Mouse (Mus musculus): Measurements from ENCODE around the gene Akt3. TPM values are rescaled to one million over a fixed set of nuclear protein-coding genes. Genes with fewer than 3 reads are reported as not detected.

Gene Akt3
- 1.7 and 2.2 TPM in 2 replicates for polyA plus RNA-seq (2015; fragmentation: Nextera tagmentation; extraction: Ambion mirVana)

DNA sequence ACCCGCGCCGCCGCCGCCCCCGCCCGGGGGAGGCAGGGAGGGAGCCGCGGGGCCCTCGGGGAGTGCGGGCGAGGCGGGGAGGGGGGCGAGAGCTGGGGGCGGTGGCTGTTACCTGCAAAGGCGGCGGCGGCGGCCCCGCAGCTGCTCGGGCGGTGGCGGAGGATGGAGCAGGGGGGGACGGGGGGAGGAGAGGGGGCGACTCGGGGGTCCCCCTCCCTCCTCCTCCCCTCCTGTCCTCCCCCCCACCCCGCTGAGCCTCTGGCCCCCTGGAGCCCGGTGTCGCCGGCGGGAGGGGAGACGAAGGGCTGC lies at the start of gene Akt3:
Gene Akt3 (minus strand): TSS at position 170 of the 309 bp plus-strand sequence.
- Histone ChIP-seq H3K27ac (ENCODE audit: low read depth, low read length) (peak within 1 kb of the TSS; percentile 84), H3K4me3 (ENCODE audit: low read depth, low read length) (peak within 1 kb of the TSS; percentile 82), H3K36me3 (ENCODE audit: control insufficient read depth, insufficient read depth) (no peaks in the 10 kb centered on the region), H3K27me3 (replicated peaks; ENCODE audit: control insufficient read depth, insufficient read depth, low read length) (peaks cover 13% of the 10 kb centered on the region), H3K9me3 (ENCODE audit: control insufficient read depth) (no peaks in the 10 kb centered on the region), H3K9ac (ENCODE audit: low read depth, low read length) (peak within 1 kb of the TSS; percentile 79), H3K4me1 (replicated peaks; ENCODE audit: control insufficient read depth, insufficient read depth, low read length) (no peaks in the 10 kb centered on the region), H3K4me2 (replicated peaks; ENCODE audit: low read depth) (peak within 1 kb of the TSS; percentile 93)
- peak; percentile 24; the same call in 1 of the 2 replicates for ATAC-seq
- TF ChIP-seq CTCF (IDR thresholded peaks at IDR 0.05; ENCODE audit: low read depth), result no peak
- no CpG with 5 or more reads among the region's 32 CpGs for WGBS

DNA sequence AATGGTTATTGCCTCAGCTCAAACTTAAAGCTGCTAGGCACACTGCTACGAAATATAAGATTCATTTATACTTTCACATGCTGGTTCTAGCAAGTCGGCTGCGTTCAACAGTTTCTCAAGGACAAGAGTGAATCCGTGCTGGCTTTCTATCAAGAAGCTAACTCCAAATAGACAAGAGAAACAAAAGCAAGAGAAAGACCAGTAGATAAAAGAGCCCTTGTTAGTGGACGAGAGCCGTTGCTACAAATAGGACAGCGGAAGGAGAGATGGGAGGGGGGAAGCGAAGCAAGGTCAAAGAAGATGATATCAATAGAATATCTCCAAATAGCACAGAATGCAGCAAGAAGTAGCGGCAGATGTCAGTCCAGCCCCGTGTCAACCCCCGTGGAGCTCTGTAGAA lies 49.5 kb upstream of the Akt3 start:
- Histone ChIP-seq H3K27ac (ENCODE audit: low read depth, low read length) (no peak overlapping the region), H3K9me3 (ENCODE audit: control insufficient read depth) (no peaks in the 10 kb centered on the region), H3K36me3 (ENCODE audit: control insufficient read depth, insufficient read depth) (no peaks in the 10 kb centered on the region), H3K4me3 (ENCODE audit: low read depth, low read length) (no peak overlapping the region), H3K9ac (ENCODE audit: low read depth, low read length) (no peak overlapping the region), H3K4me2 (replicated peaks; ENCODE audit: low read depth) (no peak overlapping the region), H3K27me3 (replicated peaks; ENCODE audit: control insufficient read depth, insufficient read depth, low read length) (no peaks in the 10 kb centered on the region), H3K4me1 (replicated peaks; ENCODE audit: control insufficient read depth, insufficient read depth, low read length) (no peaks in the 10 kb centered on the region)
- WGBS, result 88% methylated on average over 11 of the region's 11 CpGs
- TF ChIP-seq CTCF (IDR thresholded peaks at IDR 0.05; ENCODE audit: low read depth), result no peak
- ATAC-seq, result no peak

DNA sequence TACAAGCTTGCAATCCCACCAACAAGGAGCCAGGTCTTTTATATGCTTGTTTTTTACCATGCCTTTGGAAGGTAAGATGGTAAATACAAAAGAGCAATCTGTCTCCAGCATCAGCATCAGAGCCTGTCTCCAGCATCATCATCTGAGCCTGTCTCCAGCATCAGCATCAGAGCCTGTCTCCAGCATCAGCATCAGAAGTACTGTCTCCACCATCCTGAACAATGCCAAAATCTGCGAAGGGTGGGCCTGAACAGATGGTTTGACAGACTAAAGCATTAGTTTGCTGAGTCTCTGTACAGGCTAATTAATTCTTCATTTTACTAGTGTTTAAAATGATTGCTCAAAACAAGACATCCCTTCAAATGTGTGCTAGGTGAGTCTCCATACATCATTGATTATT lies 40.2 kb upstream of the Akt3 start:
- Histone ChIP-seq H3K4me2 (replicated peaks; ENCODE audit: low read depth) (no peak overlapping the region), H3K4me1 (replicated peaks; ENCODE audit: control insufficient read depth, insufficient read depth, low read length) (no peaks in the 10 kb centered on the region), H3K9ac (ENCODE audit: low read depth, low read length) (no peak overlapping the region), H3K4me3 (ENCODE audit: low read depth, low read length) (no peak overlapping the region), H3K27me3 (replicated peaks; ENCODE audit: control insufficient read depth, insufficient read depth, low read length) (no peaks in the 10 kb centered on the region), H3K9me3 (ENCODE audit: control insufficient read depth) (no peaks in the 10 kb centered on the region), H3K36me3 (ENCODE audit: control insufficient read depth, insufficient read depth) (no peaks in the 10 kb centered on the region), H3K27ac (ENCODE audit: low read depth, low read length) (no peak overlapping the region)
- no peak for ATAC-seq
- WGBS, result 79% methylated on average over 1 of the region's 1 CpGs
- no peak for TF ChIP-seq CTCF (IDR thresholded peaks at IDR 0.05; ENCODE audit: low read depth)

DNA sequence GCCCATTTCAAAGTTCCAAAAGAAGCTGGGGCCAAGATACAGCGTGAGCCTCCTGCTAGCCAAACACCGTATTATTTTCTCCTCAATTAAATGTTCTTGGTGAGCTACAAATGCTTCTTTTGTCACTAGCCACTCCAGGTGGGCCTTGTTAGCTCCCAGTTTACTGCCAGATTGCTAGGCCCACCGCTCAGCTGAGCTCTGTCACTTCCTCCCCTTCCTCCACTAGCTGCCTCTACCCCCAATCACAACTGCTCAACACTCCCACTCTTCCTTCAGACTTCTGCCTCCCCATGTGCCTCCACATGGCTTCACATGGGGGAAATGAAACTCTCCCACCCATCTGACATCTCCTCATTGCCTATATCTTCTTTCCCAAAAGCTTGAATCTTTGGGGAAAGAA lies 28.8 kb upstream of the Akt3 start:
- H3K4me1 ChIP-seq (replicated peaks; ENCODE audit: control insufficient read depth, insufficient read depth, low read length), result no peaks in the 10 kb centered on the region
- no peak for TF ChIP-seq CTCF (IDR thresholded peaks at IDR 0.05; ENCODE audit: low read depth)
- ATAC-seq, result no peak
- no peaks in the 10 kb centered on the region for H3K36me3 ChIP-seq (ENCODE audit: control insufficient read depth, insufficient read depth)
- H3K4me3 ChIP-seq (ENCODE audit: low read depth, low read length), result no peak overlapping the region
- H3K4me2 ChIP-seq (replicated peaks; ENCODE audit: low read depth), result no peak overlapping the region
- no peak overlapping the region for H3K9ac ChIP-seq (ENCODE audit: low read depth, low read length)
- 49% methylated on average over 3 of the region's 3 CpGs for WGBS
- no peak overlapping the region for H3K27ac ChIP-seq (ENCODE audit: low read depth, low read length)
- no peaks in the 10 kb centered on the region for H3K9me3 ChIP-seq (ENCODE audit: control insufficient read depth)
- no peaks in the 10 kb centered on the region for H3K27me3 ChIP-seq (replicated peaks; ENCODE audit: control insufficient read depth, insufficient read depth, low read length)

DNA sequence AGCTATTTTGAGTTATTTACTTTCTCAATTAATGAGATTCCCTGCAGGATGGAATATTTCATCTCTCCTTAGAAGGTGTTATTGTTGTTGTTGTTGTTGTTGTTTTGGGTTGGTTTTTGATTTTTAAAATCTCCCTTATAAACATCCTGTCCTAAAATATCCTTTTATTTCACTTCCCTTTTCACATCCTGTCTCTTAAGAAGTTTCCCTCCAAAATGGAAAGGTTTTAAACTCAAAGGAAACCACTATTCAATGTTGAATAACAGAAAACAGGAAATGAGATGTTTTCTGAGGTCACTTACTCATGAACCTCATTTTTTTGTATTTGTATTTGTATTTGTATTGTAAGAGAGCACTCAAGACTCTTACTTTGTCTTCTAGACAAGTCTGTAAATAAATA lies 23.9 kb upstream of the Akt3 start:
- H3K4me2 ChIP-seq (replicated peaks; ENCODE audit: low read depth), result no peak overlapping the region
- H3K4me1 ChIP-seq (replicated peaks; ENCODE audit: control insufficient read depth, insufficient read depth, low read length), result no peaks in the 10 kb centered on the region
- H3K36me3 ChIP-seq (ENCODE audit: control insufficient read depth, insufficient read depth), result no peaks in the 10 kb centered on the region
- H3K27me3 ChIP-seq (replicated peaks; ENCODE audit: control insufficient read depth, insufficient read depth, low read length), result no peaks in the 10 kb centered on the region
- no peak for ATAC-seq
- no peak overlapping the region for H3K27ac ChIP-seq (ENCODE audit: low read depth, low read length)
- no peak overlapping the region for H3K4me3 ChIP-seq (ENCODE audit: low read depth, low read length)
- no peak overlapping the region for H3K9ac ChIP-seq (ENCODE audit: low read depth, low read length)
- no peak for TF ChIP-seq CTCF (IDR thresholded peaks at IDR 0.05; ENCODE audit: low read depth)
- no peaks in the 10 kb centered on the region for H3K9me3 ChIP-seq (ENCODE audit: control insufficient read depth)

DNA sequence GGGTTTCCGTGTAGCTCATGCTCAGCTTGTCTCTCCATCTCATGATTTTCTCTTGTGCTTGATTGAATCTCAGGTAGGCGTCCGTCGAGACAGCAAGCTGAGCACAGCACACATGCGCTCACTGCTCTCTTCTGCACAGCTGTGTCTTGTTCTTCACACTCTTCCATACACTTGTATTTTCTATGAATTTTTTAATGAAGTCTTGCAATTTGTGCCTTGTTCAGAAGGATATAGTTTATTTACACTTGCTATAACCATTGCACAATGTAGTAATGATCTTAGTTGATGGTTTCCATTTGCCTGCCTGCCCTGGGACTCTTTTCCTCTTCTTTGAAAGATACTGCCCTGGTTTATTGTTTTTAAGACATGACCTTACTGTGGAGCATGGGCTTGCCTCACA lies 19.4 kb upstream of the Akt3 start:
- H3K4me3 ChIP-seq (ENCODE audit: low read depth, low read length), result no peak overlapping the region
- no peak for ATAC-seq
- no peak overlapping the region for H3K4me2 ChIP-seq (replicated peaks; ENCODE audit: low read depth)
- H3K9ac ChIP-seq (ENCODE audit: low read depth, low read length), result no peak overlapping the region
- no peaks in the 10 kb centered on the region for H3K4me1 ChIP-seq (replicated peaks; ENCODE audit: control insufficient read depth, insufficient read depth, low read length)
- no peaks in the 10 kb centered on the region for H3K9me3 ChIP-seq (ENCODE audit: control insufficient read depth)
- no peak overlapping the region for H3K27ac ChIP-seq (ENCODE audit: low read depth, low read length)
- TF ChIP-seq CTCF (IDR thresholded peaks at IDR 0.05; ENCODE audit: low read depth), result no peak
- H3K36me3 ChIP-seq (ENCODE audit: control insufficient read depth, insufficient read depth), result no peaks in the 10 kb centered on the region
- WGBS, result 87% methylated on average over 5 of the region's 5 CpGs
- no peaks in the 10 kb centered on the region for H3K27me3 ChIP-seq (replicated peaks; ENCODE audit: control insufficient read depth, insufficient read depth, low read length)

DNA sequence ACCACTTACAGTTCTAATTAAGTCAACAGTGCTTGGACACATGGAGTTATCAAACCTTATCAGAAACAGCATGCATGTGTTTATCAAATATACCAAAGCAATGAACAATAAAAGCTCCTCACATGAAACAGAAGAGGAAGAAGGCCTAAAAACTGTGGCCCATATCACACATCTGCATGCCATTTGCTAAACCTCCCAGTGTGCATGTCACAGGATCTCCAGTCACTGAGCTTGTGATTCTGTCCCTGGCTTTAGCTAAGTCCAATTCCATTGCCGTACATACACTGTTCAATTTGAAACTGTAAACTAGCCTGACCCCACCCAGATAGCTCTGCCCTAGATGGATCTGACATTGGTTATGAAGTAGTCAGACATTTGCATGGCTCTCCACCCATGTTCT lies 9.6 kb upstream of the Akt3 start:
- Histone ChIP-seq H3K4me2 (replicated peaks; ENCODE audit: low read depth) (no peak overlapping the region), H3K36me3 (ENCODE audit: control insufficient read depth, insufficient read depth) (no peaks in the 10 kb centered on the region), H3K9me3 (ENCODE audit: control insufficient read depth) (no peaks in the 10 kb centered on the region), H3K27me3 (replicated peaks; ENCODE audit: control insufficient read depth, insufficient read depth, low read length) (no peaks in the 10 kb centered on the region), H3K9ac (ENCODE audit: low read depth, low read length) (no peak overlapping the region), H3K4me1 (replicated peaks; ENCODE audit: control insufficient read depth, insufficient read depth, low read length) (no peaks in the 10 kb centered on the region), H3K27ac (ENCODE audit: low read depth, low read length) (no peak overlapping the region), H3K4me3 (ENCODE audit: low read depth, low read length) (no peak overlapping the region)
- 77% methylated on average over 1 of the region's 1 CpGs for WGBS
- no peak for ATAC-seq
- TF ChIP-seq CTCF (IDR thresholded peaks at IDR 0.05; ENCODE audit: low read depth), result no peak
